Mouse (Mus musculus) layer of hippocampus, adult 11-12 months (tissue): ENCODE measurements at regions not wholly inside any gene's neighbourhood (a gene's known extent, or its start where the extent isn't known, plus 50 kb on each side); places are given as distances from the start of the nearest gene placed in this dataset.

Experiments
- DNase-seq: peaks from one replicate; pipeline ENCODE4 v3.0.0; 2022; ENCODE audit warnings: low spot score

DNA sequence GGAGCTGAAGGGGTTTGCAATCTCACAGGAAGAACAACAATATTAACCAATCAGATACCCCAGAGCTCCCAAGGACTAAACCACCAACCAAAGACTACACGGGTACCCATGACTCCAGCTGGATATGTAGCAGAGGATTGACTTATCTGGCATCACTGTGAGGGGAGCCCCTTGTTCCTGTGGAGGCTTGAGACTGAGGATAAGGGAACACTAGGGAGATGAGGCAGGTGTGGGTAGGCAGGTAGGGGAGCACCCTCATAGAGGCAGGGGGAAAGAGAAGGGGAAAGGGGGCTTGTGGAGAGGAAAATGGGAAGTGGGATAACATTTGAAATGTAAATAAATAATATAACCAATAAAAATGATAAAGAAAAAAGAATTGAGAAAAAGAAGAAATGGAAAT lies 134.8 kb downstream of the G6pd2 start:
- DNase-seq: no peak

DNA sequence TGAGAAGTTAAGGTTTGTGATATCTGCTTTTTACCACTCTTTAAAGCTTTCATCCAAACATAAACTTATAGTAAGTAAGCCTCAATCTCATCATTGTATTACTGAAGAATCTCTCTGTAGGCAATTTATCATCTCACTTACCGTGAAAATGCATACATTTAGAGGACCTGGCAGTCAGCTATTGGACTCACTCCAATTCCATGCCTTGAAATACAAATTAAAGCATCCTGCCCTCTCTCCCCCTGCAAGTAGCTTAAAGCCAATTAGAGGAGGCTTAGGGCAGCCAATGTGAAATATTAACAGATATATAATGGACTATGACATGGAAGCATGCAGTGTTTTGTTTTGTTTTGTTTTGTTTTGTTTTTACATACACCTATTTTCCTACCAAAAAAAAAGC lies 176.6 kb downstream of the G6pd2 start:
- no peak for DNase-seq

DNA sequence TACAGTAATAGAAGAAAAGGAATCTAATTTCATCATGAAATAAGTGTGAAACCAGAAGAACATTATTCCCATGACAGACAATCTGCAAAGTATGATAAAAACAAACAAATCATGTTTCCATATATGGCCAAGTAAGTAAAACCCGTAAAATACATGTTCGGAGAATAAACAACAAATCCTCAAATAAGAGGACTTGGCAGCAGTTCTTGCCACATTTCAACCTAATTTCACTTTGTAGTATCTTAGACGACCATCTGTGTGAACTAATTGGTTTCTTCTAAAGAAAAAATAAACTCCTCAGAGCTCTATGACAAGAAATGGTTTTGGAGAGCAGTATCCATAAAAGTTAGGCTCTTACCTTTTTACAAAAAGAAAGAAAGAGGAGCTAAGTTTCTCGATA lies 210.9 kb downstream of the G6pd2 start:
- no peak for DNase-seq

DNA sequence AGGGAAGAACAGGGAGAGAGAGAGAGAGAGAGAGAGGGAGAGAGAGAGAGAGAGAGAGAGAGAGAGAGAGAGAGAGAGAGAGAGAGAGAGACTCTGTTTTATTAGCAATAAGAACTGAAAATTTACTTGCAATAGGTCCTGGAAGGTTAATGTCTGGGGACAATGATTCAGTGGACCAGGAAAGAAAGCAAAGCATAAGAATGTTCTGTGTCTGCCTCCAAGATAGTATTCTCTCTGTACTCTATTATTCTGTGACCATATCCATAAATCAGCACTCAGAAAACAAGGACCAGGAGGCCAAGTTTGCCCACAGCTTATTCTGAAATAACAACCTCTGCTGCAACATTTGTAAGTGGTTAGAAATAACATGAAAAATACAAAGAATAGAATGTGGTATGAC lies 211.6 kb downstream of the G6pd2 start:
- no peak for DNase-seq

DNA sequence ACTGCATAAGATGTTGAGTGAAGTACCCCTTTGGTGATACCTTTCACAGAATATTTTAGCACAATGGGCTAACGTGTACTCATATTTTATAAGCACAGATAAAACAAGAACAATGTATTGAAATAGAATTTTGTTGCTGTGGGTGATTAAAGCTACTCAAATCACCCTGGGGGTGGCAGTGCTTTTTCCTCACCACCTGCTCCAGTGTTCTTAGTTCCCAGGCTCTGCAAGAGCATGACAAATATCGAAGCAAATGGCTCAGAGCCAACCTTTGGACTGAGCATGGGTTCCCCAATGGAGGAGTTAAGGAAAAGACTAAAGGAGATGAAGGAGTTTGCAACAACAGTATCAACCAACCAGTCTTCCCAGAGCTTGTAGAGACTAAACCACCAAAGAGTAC lies 232.9 kb downstream of the G6pd2 start:
- peak; percentile 3 for DNase-seq

DNA sequence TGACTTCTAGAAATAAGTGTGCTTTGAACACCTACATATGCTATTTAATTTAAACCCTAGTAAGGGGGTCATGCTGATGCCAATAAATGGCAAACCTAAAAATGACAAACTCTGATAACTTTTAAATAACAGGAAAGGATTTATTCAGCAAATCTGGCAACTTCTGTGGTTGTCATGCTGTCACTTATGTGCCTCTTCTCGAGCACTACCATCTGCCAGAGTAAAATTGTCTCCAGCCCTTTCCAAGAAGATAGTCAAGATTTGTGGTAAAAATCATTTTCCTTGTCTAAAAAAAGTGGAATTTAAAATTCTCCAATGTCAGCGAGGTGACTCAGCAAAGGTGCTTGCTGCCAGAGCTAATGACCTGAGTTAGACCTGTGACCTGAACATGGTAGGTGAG lies 235.1 kb downstream of the G6pd2 start:
- peak; percentile 15 for DNase-seq

DNA sequence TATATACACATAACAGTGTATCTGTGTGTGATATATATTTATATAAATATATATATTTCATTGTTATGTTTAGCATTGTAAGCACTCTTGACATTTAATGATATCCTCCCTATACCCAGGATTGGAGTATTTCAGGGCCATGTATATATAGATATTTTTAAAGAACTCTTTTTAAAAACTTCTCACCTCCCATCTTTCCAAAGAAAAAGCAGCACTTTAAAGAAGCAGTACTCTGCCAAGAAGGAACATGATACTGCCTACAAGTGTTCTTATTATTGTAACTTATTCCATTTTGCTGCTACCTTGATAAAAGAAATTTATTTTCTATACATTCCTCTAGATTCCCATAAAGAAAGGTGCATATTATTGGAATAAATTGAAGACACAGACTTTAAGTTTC lies 270.4 kb downstream of the G6pd2 start:
- no peak for DNase-seq

DNA sequence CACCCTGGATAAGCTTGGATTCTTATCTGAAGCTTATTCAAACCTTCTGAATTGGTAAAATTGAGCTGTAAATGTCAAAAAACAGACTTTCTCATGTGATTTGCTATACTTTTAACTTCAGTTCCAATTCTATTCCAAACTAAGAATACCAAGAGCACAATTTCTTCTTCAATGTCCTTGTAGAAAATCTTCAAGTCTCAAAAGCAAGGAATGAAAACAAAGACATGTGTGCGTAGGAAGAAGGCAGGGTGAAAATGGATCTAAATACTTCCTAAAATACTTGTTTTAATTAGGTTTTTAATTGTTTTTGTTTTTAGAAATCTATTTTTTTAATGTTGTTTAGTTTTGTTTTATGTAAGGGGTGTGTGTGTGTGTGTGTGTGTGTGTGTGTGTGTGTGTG lies 280.9 kb downstream of the G6pd2 start:
- DNase-seq: no peak

DNA sequence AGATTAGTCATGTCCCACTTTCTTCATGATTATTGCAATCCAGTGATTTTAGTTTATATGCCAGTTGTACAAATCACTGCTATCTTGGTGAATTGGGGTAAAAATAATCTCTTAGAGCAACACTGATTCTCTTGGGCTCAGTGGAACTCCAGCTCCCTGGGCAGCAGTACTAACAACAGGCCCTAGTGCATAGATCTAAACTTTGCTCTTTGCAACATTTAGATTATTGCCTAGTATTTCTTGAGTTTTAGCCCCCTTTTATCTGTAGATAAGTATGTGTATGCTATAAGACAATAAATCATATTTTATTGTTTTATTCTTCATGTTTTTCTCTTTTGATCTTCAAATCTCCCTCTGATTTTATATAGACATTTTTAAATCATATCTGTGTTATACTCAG lies 287.4 kb downstream of the G6pd2 start:
- no peak for DNase-seq

DNA sequence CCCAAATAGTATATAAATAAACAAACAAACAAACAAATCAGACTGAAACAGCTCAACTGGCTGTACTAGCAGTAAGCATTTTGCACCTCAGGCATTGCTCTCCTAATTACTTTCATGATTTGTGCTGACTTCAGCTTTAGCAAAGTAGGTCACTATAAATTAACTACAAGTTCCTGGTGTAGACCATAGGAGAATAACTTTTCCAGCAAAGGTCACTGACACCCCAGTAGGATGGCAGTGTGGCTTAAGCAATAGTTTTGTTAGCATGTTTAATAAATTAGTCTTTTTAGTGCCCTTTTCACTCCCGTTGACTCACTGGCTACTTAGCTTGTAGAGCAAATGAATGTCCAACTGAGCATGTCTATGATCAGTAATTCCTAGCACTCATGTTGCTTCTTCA lies 304.6 kb downstream of the G6pd2 start:
- DNase-seq: no peak

DNA sequence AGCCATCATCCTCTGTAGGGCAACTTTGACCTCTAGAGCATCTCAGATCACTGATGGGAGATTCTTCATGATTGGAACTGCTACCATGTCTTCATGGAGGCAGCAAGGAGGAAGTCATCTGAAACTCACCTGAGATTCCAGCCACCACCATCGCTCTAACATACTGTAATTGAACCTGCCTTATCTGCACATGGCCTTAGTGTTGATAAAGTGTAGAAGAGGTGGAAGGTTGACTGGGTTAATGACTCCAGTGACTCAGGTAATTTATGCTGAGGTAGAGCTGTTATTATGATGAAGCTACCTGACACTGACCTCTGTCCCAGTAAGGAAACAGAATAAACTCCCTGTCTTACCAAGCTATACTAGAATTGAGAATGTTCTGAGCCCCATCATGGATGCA lies 305.0 kb downstream of the G6pd2 start:
- no peak for DNase-seq

DNA sequence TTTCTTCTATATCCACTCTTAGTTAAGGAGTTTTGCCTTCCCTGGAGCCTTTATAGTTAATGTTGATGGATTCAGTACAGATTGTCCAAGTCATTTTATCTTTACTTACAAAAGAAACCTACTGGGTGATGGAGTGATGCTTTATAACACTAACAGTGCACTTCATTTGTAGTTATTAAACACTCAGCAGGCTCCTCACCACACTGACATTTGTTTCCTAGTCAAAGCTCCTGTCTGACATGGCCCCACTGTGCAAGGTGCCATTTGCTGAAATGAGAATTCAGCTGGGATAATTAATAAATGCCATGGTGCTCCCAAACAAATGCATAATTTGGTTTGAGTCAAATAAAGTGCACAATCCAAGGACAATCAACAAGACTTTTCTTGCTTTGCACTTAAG lies 336.6 kb downstream of the G6pd2 start:
- DNase-seq: no peak

DNA sequence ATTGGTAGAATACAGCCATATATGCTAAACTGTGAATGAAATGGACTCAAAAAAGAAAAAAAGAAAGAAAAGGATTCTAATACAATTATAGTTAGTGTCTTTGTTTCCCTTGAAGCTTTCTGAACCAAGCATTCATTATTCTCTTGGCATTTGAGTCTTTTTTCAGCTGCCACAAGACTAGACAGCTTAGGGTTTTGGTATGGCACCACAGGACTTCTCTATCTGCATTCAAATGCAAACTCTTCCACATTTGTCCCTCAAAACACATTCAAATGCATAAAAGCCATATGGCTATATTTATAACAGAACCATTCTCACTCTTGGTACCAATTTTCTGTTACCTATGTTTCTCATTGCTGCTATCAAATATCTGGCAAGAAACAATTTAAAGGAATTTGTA lies 338.8 kb downstream of the G6pd2 start:
- no peak for DNase-seq

DNA sequence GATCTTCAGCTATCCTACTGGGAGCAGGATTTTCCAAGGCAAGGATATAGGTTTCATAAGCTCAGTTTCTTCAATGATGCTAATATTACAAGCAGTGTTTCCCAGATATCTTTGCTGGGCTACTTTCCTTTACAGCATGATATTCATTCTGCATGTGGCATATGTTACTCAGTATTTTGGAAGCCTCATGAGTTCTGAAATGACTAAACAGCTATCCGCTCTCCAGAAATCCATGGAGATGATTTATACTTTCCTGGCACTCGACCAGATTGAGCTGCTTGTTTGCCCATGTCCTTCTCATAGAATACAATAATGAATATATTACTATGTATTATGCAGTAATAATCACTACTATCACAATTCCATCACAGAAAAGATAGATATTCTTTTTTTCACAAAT lies 351.9 kb downstream of the G6pd2 start:
- peak; percentile 32 for DNase-seq

DNA sequence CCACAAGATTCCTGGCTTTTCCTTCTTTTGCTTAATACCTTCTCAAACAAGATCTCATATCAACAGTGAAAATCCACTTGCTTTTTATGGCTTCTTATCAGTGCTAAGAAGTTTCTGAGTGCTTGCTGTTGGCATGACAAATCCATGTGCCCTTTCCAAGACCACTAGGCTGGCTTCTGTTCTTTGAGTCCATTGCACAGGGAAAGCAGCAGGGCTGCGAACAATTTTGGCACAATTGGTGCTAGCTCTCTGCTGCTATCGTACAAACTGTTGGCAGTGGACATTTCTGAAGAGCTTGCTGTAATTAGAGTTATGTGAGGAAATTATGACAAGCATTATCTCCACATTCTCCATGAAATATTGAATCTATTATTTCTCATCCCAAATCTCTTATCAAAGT lies 383.5 kb downstream of the G6pd2 start:
- DNase-seq: no peak

DNA sequence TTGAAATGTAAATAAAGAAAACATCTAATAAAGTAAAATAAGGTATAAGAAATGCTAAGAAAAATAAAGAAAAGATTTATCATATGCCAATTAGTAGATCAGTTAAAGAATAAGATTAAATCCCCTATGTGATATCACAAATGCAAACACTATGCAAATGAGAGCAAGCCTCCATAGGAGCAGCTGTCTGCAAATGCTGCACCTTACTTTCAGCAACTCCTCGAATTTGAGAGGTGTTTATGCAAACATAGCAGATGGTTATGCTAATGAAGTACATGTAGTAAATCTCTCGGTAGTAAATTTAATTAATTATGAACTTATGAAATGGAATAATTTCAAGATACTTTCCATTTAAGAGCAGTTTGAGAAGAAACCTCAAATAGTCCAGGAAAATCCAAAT lies 396.8 kb downstream of the G6pd2 start:
- no peak for DNase-seq
